Mouse (Mus musculus) hematopoietic multipotent progenitor cell, adult 10-12 weeks (in vitro differentiated cells): ENCODE results near the gene Ch25h. TPM values are rescaled to one million over a fixed set of nuclear protein-coding genes. Genes with fewer than 3 reads are reported as not detected.

ENCODE experiments used
- polyA plus RNA-seq: library from polyadenylated mRNA; stranded (reverse); fragments of >175 nt; gene quantifications from 2 replicates; pipeline ENCODE4 v1.2.3, GENCODE M21; 2012; ENCODE audit warnings: low replicate concordance

Ch25h gene
- not detected in 2 replicates for polyA plus RNA-seq

DNA sequence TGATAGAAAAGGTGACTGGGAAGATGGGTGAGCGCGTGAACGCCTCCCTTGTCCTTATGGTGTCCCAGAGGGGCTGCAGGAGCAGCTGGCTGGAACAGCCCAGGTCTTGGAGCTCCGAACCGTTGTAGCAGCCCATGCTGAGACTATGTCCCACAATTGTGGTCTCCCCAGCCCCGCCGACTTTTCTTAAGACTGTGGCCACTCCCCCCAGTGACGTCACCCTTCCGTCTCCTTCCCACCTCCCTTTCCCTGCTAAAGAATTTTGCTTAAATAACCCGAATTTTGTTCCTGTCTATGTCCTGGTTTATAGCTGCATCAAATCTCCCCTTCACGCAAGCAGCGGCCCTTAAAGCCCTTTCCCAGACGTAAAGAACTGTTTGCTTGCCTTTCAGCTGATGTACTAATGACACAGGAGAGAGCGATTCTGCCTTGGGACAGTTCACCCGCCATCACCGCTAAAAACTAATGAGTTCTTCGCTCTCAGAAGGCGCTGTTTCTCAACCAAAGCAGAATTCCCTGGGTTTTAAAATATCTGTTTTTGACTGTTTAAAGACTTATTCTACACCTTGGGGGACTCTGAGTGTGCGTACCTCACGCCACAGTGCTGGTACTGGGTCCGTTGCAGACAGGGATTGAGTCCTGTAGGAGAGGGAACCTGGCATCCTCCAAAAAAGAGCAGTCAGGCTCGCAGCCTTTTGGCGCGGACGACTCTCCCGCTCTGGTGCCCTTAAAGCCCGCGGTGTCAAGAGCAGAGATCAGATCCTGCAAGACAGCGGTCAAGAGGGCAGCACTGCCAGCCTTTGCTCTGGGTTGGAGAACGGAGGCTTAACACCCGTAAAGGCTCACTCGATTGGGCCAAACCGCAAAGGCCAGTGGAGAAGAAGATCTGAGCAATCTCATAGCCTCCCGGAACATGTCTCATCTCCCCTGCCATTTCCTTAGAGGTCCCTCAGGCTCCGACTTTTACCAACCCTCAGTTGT lies at the start of gene Ch25h:
TSS of gene Ch25h (minus strand) at position 174 of the 981 bp plus-strand sequence.

Other genes with a start within 250 kb of the Ch25h start
- 0.24 and 0.40 TPM in 2 replicates for gene Acta2, start 219.6 kb downstream of the Ch25h start, polyA plus RNA-seq
- gene Fas, start 184.5 kb downstream of the Ch25h start, polyA plus RNA-seq, result 0.45 and 1.1 TPM in 2 replicates
- 4.1 and 5.8 TPM in 2 replicates for gene Lipa, start 52.3 kb upstream of the Ch25h start, polyA plus RNA-seq
- 0.17 and 0.66 TPM in 2 replicates for gene Ifit2, start 75.5 kb upstream of the Ch25h start, polyA plus RNA-seq
- 0.58 and 1.2 TPM in 2 replicates for gene Ifit3, start 108.4 kb upstream of the Ch25h start, polyA plus RNA-seq
- gene Ifit1bl1, start 126.8 kb upstream of the Ch25h start, polyA plus RNA-seq, result 0.31 and 1.3 TPM in 2 replicates
- gene Ifit3b, start 132.8 kb upstream of the Ch25h start, polyA plus RNA-seq, result 0.31 and 0.33 TPM in 2 replicates
- 0.19 TPM in 1 of 2 replicates, not detected in the other for gene Ifit1bl2, start 165.6 kb upstream of the Ch25h start, polyA plus RNA-seq
- gene Ifit1, start 165.7 kb upstream of the Ch25h start, polyA plus RNA-seq, result 0.07 and 0.80 TPM in 2 replicates